Mouse (Mus musculus) cerebellum, adult 9-11 months (tissue): ENCODE measurements at regions not wholly inside any gene's neighbourhood (a gene's known extent, or its start where the extent isn't known, plus 50 kb on each side); places are given as distances from the start of the nearest gene placed in this dataset.

Source experiments
- DNase-seq: peaks from one replicate; pipeline ENCODE4 v3.0.0; 2022

DNA sequence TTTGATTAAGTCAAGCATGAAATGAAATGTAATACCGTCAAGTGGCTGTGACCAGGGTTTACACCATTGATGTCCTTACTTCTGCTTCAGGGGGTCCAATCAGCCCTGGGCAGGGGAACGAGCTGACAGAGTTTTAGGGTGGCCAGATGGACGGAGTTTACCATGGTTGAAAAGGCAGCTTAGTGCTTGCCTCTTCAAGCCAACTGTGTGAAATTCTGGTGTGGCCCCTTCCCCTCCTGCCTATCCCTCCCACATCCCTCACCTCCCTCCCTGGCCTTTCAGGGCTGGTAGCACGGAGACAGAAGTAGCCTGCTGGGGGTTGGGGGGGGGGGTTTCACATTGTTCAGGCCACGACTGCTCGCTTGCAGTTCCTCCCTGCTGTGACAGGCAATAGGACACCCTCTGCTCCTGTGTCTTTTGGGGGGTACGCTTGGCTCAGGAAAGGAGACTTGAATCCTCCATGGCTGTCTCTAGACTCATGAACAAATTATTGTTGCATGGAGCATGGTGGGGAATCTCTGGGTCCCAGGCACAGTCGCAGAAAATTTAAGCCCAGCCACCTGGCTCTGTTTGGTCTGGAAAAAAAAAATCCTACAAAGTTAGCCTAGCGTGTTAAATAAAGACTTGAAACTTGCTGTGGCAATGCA, 262.4 kb upstream of the Irx3 start:
- no peak for DNase-seq

DNA sequence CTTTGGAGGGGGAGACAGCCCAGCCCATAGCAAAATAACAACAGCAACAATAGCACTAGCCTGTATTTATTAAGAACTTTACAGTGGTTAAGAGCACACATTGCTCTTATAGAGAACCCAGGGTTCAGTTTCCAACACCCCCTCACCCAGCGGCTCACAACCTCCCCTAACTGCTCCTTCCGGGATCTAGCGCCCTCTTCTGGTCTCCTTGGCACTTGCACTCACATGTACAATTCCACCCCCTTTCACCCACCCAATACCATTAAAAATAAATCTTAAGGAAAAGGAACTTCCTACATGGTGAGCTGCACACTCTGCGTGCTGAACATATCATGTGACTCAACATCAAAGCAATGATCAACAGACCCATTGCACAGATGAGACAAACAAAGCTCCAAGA, 261.5 kb upstream of the Irx3 start:
- DNase-seq = no peak

GRCm38 (mm10) chr8:92059471-92059870, 257.6 kb upstream of the Irx3 start:
- DNase-seq = no peak

- no peak for DNase-seq
Observed at GRCm38 (mm10) chr8:92058953-92059352, 257.1 kb upstream of the Irx3 start.

- DNase-seq = no peak
Observed at GRCm38 (mm10) chr8:92057857-92058256, 256.0 kb upstream of the Irx3 start.

- no peak for DNase-seq
Observed at GRCm38 (mm10) chr8:92055590-92055989, 253.7 kb upstream of the Irx3 start.

DNA sequence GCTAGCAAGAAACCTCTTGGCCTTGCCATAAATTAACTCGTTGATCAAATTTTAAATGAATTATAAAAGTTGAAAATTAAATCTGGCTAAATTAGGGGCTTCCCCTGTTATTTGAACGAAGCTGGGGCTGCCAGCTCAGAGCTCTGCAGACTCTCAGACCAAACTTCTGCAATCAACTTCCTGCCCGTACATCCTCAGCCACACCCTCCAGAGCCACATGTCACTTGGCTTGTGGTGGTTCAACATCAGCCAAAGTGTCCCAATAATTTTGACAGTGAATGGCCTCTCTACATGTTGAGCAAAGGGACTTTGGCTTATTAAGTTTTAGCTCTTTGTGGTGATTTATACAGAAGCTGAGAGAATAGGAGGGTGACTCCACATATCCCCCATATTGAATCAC, 242.8 kb upstream of the Irx3 start:
- DNase-seq = no peak

DNA sequence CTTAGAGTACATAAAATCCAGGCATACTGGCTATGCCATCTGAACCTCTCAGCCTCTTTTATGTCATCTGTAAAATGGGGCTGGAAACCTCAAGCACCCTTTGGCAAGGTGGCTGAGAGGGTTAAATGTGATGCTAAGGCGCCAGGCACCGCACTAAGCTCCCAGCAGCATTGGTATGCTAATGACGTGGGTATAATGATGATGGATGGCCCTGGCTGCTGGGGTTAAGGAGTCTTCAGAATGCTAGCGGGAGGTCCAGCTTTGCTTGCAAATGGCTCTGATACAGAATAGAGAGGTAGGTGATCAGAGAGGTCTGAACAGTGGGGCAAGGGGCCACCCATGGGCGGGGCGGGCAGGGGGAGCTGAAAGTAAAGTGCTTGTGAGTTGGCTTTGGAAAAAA, 241.1 kb upstream of the Irx3 start:
- no peak for DNase-seq

- no peak for DNase-seq
Observed at GRCm38 (mm10) chr8:92029954-92030353, 228.1 kb upstream of the Irx3 start.

DNA sequence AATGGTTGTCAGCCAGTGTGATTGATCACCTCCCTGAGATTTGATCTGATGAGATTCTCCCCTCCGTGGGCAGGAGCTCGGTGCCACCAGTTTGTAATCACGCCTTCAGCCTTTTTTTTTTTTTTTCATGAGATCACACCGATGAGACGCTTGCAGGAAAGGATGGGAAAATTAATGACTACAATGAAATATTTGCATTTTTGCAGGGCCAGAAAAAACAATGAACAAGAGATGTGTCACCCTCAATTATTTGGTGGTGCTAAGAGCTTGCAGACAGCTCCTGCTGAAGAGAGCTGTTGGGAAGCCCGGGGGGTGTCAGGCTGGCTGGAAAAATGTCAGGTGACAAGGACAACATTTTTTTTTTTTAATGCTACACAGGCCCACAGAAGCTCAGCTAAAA, 227.6 kb upstream of the Irx3 start:
- no peak for DNase-seq

GRCm38 (mm10) chr8:92028308-92028707, 226.4 kb upstream of the Irx3 start:
- DNase-seq = no peak

DNA sequence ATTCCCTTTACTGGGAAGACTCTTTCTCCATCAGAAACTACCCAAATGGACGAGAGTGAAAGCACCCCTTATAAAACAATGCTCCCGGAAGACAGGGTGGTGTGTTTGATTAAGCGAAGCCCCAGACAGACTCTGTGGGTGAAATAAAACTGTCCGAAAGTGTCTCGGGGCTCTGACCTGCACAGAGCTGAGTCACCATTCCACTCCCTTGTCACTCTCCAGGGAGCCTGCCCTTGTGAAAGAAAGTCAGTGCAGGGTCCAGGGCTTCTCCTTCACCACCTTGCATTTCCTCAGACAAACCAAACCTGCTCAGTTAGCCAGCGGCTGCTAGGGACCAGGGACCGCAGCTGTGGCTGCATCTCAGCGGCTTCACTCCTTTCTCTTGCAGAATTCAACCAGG, 222.3 kb upstream of the Irx3 start:
- no peak for DNase-seq

DNA sequence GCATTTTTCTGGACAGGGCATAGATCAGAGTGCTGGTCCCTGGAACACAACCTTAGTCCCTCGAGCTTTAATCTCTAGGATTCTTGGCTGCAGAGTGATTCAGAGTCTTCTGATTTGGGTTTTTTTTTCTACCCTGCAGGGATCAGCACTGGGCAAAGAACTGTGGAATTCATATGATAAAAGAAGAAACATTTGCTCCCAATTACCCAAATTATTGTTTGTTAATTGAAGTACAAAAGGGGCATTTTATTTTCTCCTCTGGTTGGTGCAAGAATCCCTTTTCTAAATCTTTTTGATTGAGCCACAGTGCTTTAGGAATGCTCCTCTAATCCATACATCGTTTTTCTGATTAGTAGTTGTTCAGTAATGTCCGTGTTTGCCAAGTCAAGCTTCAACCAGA, 219.7 kb upstream of the Irx3 start:
- no peak for DNase-seq

GRCm38 (mm10) chr8:92014704-92015103, 212.8 kb upstream of the Irx3 start:
- no peak for DNase-seq

GRCm38 (mm10) chr8:92013183-92013582, 211.3 kb upstream of the Irx3 start:
- no peak for DNase-seq

- DNase-seq = no peak
Observed at GRCm38 (mm10) chr8:92010412-92010811, 208.5 kb upstream of the Irx3 start.

GRCm38 (mm10) chr8:92008616-92009610, 207.0 kb upstream of the Irx3 start:
- no peak for DNase-seq

- DNase-seq = no peak
Observed at GRCm38 (mm10) chr8:92005091-92005490, 203.2 kb upstream of the Irx3 start.

DNA sequence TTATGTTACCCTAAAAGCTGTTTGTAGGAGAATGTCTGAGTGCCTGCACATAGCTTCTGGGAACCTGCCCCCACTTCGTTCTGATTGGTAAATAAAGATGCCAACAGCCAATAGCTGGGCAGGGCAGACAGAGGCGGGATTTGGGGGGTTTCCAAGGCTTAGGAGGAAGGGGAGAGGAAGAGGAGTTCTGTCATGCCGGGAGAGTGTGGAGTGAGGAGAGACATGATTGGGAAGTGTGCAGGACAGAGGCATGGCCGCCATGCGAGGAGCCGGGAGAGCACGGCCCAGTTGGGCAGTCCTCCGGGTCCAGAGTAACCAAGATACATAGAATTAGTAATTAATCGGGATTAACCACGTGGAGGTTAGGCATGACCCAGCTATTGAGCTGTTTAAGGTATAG, 202.7 kb upstream of the Irx3 start:
- no peak for DNase-seq

- DNase-seq = no peak
Observed at GRCm38 (mm10) chr8:92000368-92000767, 198.5 kb upstream of the Irx3 start.

DNA sequence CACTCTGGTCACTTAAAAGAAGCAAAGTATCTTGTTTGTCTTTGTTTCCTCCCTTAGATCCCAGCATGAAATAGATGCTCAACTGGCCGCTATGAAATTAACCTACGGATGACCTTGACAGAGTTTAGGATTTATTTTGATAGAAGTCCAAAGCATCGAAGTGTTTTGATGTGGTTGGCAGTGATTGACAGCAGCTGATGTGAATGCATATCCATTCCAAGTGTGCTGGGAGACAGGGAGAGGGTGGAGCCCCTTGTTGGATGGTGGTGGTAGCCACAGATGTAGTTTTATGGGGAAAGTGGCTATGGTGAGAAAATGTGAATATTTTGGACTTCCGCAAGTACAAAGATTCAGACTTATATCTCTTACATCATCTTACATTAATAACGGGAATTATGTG, 197.8 kb upstream of the Irx3 start:
- no peak for DNase-seq

- DNase-seq = no peak
Observed at GRCm38 (mm10) chr8:91999189-91999588, 197.3 kb upstream of the Irx3 start.

DNA sequence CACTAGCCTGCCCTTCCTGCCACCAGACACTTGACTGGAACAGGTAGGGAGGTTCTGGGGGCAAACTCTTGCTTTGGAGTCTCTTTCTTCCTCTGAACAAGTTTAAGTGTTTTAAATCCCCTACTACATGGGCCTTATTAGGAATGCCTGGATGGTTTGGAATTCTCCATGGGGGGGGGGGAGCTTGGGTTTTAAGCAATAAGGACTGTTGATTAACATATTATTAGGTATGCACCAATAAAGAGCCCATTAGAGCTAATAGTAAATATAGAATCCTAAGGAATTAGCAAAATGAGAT, 196.0 kb upstream of the Irx3 start:
- no peak for DNase-seq

DNA sequence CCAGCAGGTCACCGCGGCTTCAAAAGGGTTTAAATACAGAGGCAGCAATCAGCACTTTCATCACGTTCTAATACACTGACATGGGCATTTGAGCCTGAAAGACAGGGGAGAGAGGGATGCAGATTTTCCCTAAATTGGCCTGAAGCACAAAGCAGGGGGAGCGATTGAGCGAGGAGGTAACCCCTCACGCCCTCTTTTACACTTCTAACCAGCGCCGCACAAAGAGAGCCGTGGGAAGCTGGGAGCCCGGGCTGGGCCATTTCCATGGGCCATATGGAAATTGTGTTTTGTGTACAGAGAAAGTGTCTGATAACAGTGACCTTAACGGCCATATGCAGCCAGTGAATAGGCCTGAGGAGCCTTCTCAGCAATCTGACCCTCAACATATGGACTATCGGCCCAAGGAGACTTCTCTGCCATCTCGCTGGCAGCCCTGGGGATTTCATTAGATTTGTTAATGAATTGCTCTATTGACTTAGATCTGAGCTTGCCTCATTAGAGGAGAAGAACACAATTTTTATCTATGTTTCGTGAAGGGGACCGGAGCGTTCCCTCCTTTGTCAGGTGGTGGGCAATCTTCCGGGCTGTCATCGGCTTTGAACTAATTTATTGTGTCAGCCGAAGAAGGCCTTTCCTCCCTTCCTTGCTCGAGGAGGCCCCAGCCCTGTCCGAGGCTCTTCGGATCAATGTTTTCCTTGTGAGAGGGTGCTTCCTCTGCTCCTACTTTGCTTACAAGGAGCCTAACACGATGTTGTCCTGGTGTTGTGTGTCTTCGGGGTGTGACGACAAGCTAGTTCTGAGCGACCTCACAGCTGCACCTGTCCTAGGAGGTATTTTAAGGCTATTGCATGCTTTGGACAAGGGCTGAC, 195.4 kb upstream of the Irx3 start:
- DNase-seq = no peak
